Mouse (Mus musculus) left cerebral cortex, postnatal 14 days (tissue): ENCODE measurements at regions not wholly inside any gene's neighbourhood (a gene's known extent, or its start where the extent isn't known, plus 50 kb on each side); places are given as distances from the start of the nearest gene placed in this dataset.
"Not testable (repeated sequence)": the region's sequence is repeated elsewhere in the genome, so short reads cannot be mapped to it uniquely, and the experiment has no call there.

ENCODE experiments used
- DNase-seq, 2 experiments: peaks; one replicate each; pipeline ENCODE4 v3.0.0; 2021 to 2022; ENCODE audit warnings: low spot score in 2 of 2, mixed read lengths in 1 of 2
- intact Hi-C: fragments of 180-260 bp; cut with DNase I; formaldehyde crosslinking; loops from one replicate; pipeline ENCODE4 v1.15.1; 2025

DNA sequence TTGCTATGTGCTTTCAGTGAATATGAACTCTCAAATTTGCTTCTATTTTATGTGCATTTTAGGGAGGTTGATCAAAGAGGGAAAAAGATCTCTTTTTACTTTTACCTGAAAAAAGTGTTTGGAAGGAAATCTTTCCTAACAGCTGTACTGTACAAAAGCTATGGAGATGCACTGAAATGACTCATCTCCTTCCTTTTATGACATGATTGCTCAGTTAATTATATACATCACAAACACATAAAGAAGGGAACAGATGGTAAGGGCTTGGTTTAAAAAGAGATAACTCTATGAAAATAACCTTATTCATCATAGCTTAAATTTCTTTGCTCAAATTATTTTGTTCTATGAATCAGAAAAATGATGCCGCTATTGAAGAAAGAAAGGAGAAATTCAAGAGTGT lies 88.7 kb upstream of the Cylc2 start:
- intact Hi-C loops, result no loop called here
- DNase-seq, result peak in 1 of 2 experiments; percentile 1

DNA sequence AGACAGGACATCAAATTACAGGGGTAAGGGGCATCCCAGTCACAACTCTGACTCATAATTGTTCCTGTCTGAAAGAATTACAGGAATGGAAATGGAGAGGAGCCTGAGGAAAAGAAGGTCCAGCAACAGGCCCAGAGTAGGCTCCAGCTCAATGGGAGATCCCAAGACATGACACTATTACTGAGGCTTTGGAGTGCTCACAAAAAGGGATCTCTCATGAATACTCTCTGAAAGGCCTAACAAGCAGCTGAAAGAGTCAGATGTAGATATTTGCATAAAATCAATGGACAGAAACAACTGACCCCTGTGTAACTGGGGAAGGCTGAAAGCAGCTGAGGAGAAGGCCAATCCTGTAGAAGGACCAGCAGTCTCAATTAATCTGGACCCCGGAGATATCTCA lies 84.6 kb upstream of the Cylc2 start:
- DNase-seq, intact Hi-C loops: not testable (repeated sequence)

DNA sequence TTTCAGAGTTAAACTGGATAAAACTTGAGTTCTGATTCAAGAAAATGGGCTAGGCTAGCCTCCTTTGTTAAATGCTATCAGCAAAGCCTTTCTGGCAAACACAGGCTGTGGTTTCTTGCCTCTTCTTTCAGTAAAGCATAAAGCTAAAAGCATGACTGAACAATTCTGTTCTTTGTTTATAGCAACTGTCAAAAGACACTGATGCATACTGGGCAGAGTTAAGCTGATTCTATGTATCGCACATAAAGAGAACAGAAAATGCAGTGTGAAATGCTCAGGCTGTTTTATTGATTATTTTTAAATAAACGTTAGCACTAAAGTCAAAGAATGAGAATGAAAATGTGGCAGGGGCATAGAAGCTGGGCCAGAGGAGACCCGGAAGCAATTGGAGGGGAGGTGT lies 63.5 kb upstream of the Cylc2 start:
- DNase-seq, result peak in 1 of 2 experiments; percentile 3
- intact Hi-C loops, result no loop called here

DNA sequence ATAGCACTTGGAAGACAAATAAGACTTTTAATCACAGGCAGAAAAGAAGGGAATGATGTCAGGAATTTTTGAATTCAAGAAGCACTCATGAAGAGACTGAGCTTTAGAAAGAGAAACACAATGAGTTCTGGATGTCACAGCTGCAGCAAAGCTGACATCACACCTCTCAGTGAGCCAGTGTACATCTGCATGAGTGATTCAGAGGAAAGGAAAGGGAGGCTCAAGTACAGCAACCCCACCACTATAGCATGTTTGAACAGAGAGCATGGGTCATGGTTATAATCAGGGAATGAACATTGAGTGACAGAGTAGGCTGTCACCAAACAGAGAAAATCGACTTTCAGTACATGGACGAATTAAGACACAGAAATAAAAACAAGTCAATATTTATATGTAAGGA lies 62.9 kb upstream of the Cylc2 start:
- no peak for DNase-seq
- intact Hi-C loops, result no loop called here
